Mouse (Mus musculus): ENCODE results near the gene Scml4.

The Scml4 gene

GRCm38 (mm10) chr10:42860159-42860911, at the start of gene Scml4:
Gene Scml4 (plus strand): TSS chr10:42860370.
- DNase-seq (ENCODE audit: low spot score in 2 of 2), result peak; percentile 84

GRCm38 (mm10) chr10:42825923-42826322, 34.2 kb upstream of the Scml4 start:
- DNase-seq (ENCODE audit: low spot score in 2 of 2), result peak; percentile 65 to 74

- peak; percentile 46 to 52 for DNase-seq (ENCODE audit: low spot score in 2 of 2)
Measured at GRCm38 (mm10) chr10:42827155-42827554, 33.0 kb upstream of the Scml4 start.

- DNase-seq (ENCODE audit: low spot score in 2 of 2), result no peak
Measured at GRCm38 (mm10) chr10:42830007-42830406, 30.2 kb upstream of the Scml4 start.

GRCm38 (mm10) chr10:42830409-42830808, 29.8 kb upstream of the Scml4 start:
- DNase-seq (ENCODE audit: low spot score in 2 of 2), result peak; percentile 41 to 42

GRCm38 (mm10) chr10:42832677-42833076, 27.5 kb upstream of the Scml4 start:
- DNase-seq (ENCODE audit: low spot score in 2 of 2), result peak in 1 of 2 experiments; percentile 26

GRCm38 (mm10) chr10:42833871-42834727, 26.1 kb upstream of the Scml4 start:
- DNase-seq (ENCODE audit: low spot score in 2 of 2), result no peak

- DNase-seq (ENCODE audit: low spot score in 2 of 2), result no peak
Measured at GRCm38 (mm10) chr10:42838106-42838505, 22.1 kb upstream of the Scml4 start.

- DNase-seq (ENCODE audit: low spot score in 2 of 2), result no peak
Measured at GRCm38 (mm10) chr10:42838736-42839135, 21.4 kb upstream of the Scml4 start.

GRCm38 (mm10) chr10:42840036-42840435, 20.1 kb upstream of the Scml4 start:
- DNase-seq (ENCODE audit: low spot score in 2 of 2), result no peak

GRCm38 (mm10) chr10:42841531-42842195, 18.5 kb upstream of the Scml4 start:
- DNase-seq (ENCODE audit: low spot score in 2 of 2), result no peak

GRCm38 (mm10) chr10:42842358-42842757, 17.8 kb upstream of the Scml4 start:
- peak; percentile 45 to 57 for DNase-seq (ENCODE audit: low spot score in 2 of 2)

- DNase-seq (ENCODE audit: low spot score in 2 of 2), result no peak
Measured at GRCm38 (mm10) chr10:42843416-42843815, 16.8 kb upstream of the Scml4 start.

GRCm38 (mm10) chr10:42845480-42845879, 14.7 kb upstream of the Scml4 start:
- DNase-seq (ENCODE audit: low spot score in 2 of 2), result no peak

- no peak for DNase-seq (ENCODE audit: low spot score in 2 of 2)
Measured at GRCm38 (mm10) chr10:42848179-42849080, 11.7 kb upstream of the Scml4 start.

GRCm38 (mm10) chr10:42849081-42849400, 11.1 kb upstream of the Scml4 start:
- DNase-seq (ENCODE audit: low spot score in 2 of 2), result no peak

- no peak for DNase-seq (ENCODE audit: low spot score in 2 of 2)
Measured at GRCm38 (mm10) chr10:42854838-42855237, 5.3 kb upstream of the Scml4 start.

GRCm38 (mm10) chr10:42855250-42855649, 4.9 kb upstream of the Scml4 start:
- no peak for DNase-seq (ENCODE audit: low spot score in 2 of 2)

- DNase-seq (ENCODE audit: low spot score in 2 of 2), result no peak
Measured at GRCm38 (mm10) chr10:42856574-42856973, 3.6 kb upstream of the Scml4 start.

GRCm38 (mm10) chr10:42857021-42857420, 3.1 kb upstream of the Scml4 start:
- DNase-seq (ENCODE audit: low spot score in 2 of 2), result no peak

GRCm38 (mm10) chr10:42859781-42860158, 400 bp upstream of the Scml4 start:
- DNase-seq (ENCODE audit: low spot score in 2 of 2), result no peak
